Mouse (Mus musculus) liver, postnatal 0 days (tissue): ENCODE results near the gene Anxa4. TPM values are rescaled to one million over a fixed set of nuclear protein-coding genes. Genes with fewer than 3 reads are reported as not detected.

Source experiments
- ATAC-seq: fragments of 200-750 bp; cut with Nextera tagmentation; 2 replicates; pipeline ENCODE4 v1.8.0; 2017; ENCODE audit warnings: mild to moderate bottlenecking, moderate library complexity
- DNase-seq: peaks from one replicate; pipeline ENCODE4 v3.0.0-alpha.2; 2016
- H3K27ac ChIP-seq: fragments of 300-500 bp; sonication (generic); 2 replicates; pipeline ENCODE4 v1.5.1; 2014; ENCODE audit warnings: antibody characterized with exemption, moderate library complexity, mild to moderate bottlenecking, low read depth
- H3K27me3 ChIP-seq: fragments of 300-500 bp; sonication (generic); 2 replicates; pipeline ENCODE4 v1.6.1; 2014; ENCODE audit warnings: low read length, control low read depth, mixed read lengths; ENCODE audit not compliant: insufficient read depth
- H3K36me3 ChIP-seq: fragments of 300-500 bp; sonication (generic); replicated peaks from 2 replicates; pipeline ENCODE4 v1.6.1; 2014; ENCODE audit warnings: mild to moderate bottlenecking, control low read depth, low read length, moderate library complexity, mixed read lengths; ENCODE audit not compliant: insufficient read depth
- H3K4me1 ChIP-seq: fragments of 300-500 bp; sonication (generic); 2 replicates; pipeline ENCODE4 v1.6.1; 2014; ENCODE audit warnings: antibody characterized with exemption, mild to moderate bottlenecking, control low read depth; ENCODE audit not compliant: insufficient read depth
- H3K4me2 ChIP-seq: fragments of 300-500 bp; sonication (generic); 2 replicates; pipeline ENCODE4 v1.6.1; 2014; ENCODE audit warnings: low read depth, mild to moderate bottlenecking, low read length, moderate library complexity, mixed read lengths
- H3K4me3 ChIP-seq: fragments of 300-500 bp; sonication (generic); 2 replicates; pipeline ENCODE4 v1.5.1; 2014; ENCODE audit warnings: low read depth, low read length
- H3K9ac ChIP-seq: fragments of 300-500 bp; sonication (generic); replicated peaks from 2 replicates; pipeline ENCODE4 v1.6.1; 2014; ENCODE audit warnings: mild to moderate bottlenecking, moderate library complexity
- H3K9me3 ChIP-seq: fragments of 300-500 bp; sonication (generic); 2 replicates; pipeline ENCODE4 v1.6.1; 2016; ENCODE audit warnings: mild to moderate bottlenecking, control low read depth, low read length, mixed read lengths
- CTCF ChIP-seq: sonication (generic); IDR thresholded peaks from 2 replicates; pipeline ENCODE4 v1.5.1; 2016; ENCODE audit warnings: antibody characterized with exemption, low read depth
- EP300 ChIP-seq: IDR thresholded peaks from 2 replicates; pipeline ENCODE4 v1.6.1; 2016; ENCODE audit warnings: antibody characterized with exemption, low read depth, mild to moderate bottlenecking
- WGBS: fragments of 180-500 bp; shearing (Covaris S2); extraction: QIAGEN DNeasy Blood & Tissue Kit; methylation state at CpG from one replicate; pipeline ENCODE4 v1.1.7; 2014; ENCODE audit not compliant: insufficient replicate concordance; 5-methylcytosine and 5-hydroxymethylcytosine counted together
- polyA plus RNA-seq: library from polyadenylated mRNA; unstranded; fragments of >200 nt; fragmentation: Nextera tagmentation; extraction: Ambion mirVana; gene quantifications from 2 replicates; pipeline ENCODE4 v1.2.1, GENCODE M21; 2015

The Anxa4 gene
- polyA plus RNA-seq, 1 experiment from 2014 or later = 32.7 TPM

GRCm38 (mm10) chr6:86772631-86773030, 20.8 kb downstream of the Anxa4 start:
- Histone ChIP-seq H3K36me3 (no peaks in the 10 kb centered on the region), H3K9ac (no peak overlapping the region), H3K4me2 (no peak overlapping the region), H3K4me3 (no peak overlapping the region), H3K27ac (no peak overlapping the region), H3K4me1 (peaks cover 10% of the 10 kb centered on the region; the same call in 1 of the 2 replicates), H3K27me3 (no peaks in the 10 kb centered on the region), H3K9me3 (no peaks in the 10 kb centered on the region)
- ATAC-seq (no peak), DNase-seq (no peak)
- no peak for TF ChIP-seq EP300
- TF ChIP-seq CTCF = no peak
- 64% methylated on average over 7 of the region's 7 CpGs for WGBS

GRCm38 (mm10) chr6:86768938-86769337, 24.4 kb downstream of the Anxa4 start:
- no peak overlapping the region for H3K9ac ChIP-seq
- H3K27me3 ChIP-seq = no peaks in the 10 kb centered on the region
- no peak overlapping the region for H3K4me2 ChIP-seq
- H3K9me3 ChIP-seq = no peaks in the 10 kb centered on the region
- DNase-seq = no peak
- 68% methylated on average over 4 of the region's 4 CpGs for WGBS
- H3K4me1 ChIP-seq = peaks cover 10% of the 10 kb centered on the region; the same call in 1 of the 2 replicates
- no peaks in the 10 kb centered on the region for H3K36me3 ChIP-seq
- H3K27ac ChIP-seq = no peak overlapping the region
- no peak for ATAC-seq
- TF ChIP-seq CTCF (no peak), EP300 (no peak)
- H3K4me3 ChIP-seq = no peak overlapping the region

GRCm38 (mm10) chr6:86768186-86768776, 25.1 kb downstream of the Anxa4 start:
- peaks cover 10% of the 10 kb centered on the region; the same call in 1 of the 2 replicates for H3K4me1 ChIP-seq
- no peak overlapping the region for H3K9ac ChIP-seq
- TF ChIP-seq CTCF (no peak), EP300 (no peak)
- no peak overlapping the region for H3K27ac ChIP-seq
- no peaks in the 10 kb centered on the region for H3K9me3 ChIP-seq
- no peak for DNase-seq
- H3K4me2 ChIP-seq = no peak overlapping the region
- no peak overlapping the region for H3K4me3 ChIP-seq
- no peak for ATAC-seq
- H3K36me3 ChIP-seq = no peaks in the 10 kb centered on the region
- 71% methylated on average over 4 of the region's 4 CpGs for WGBS
- H3K27me3 ChIP-seq = no peaks in the 10 kb centered on the region

- H3K27ac ChIP-seq = no peak overlapping the region
- no peaks in the 10 kb centered on the region for H3K27me3 ChIP-seq
- H3K4me3 ChIP-seq = no peak overlapping the region
- H3K9me3 ChIP-seq = no peaks in the 10 kb centered on the region
- no peak overlapping the region for H3K9ac ChIP-seq
- H3K4me1 ChIP-seq = peaks cover 10% of the 10 kb centered on the region; the same call in 1 of the 2 replicates
- TF ChIP-seq CTCF (no peak), EP300 (no peak)
- H3K4me2 ChIP-seq = no peak overlapping the region
- no peaks in the 10 kb centered on the region for H3K36me3 ChIP-seq
- DNase-seq = no peak
- WGBS = 56% methylated on average over 3 of the region's 3 CpGs
- no peak for ATAC-seq
Measured at GRCm38 (mm10) chr6:86767465-86767864, 25.9 kb downstream of the Anxa4 start.

- Histone ChIP-seq H3K4me1 (peaks cover 10% of the 10 kb centered on the region; the same call in 1 of the 2 replicates), H3K4me2 (peak overlapping the region; percentile 48), H3K9ac (no peak overlapping the region), H3K27me3 (no peaks in the 10 kb centered on the region), H3K27ac (peak overlapping the region; percentile 69), H3K9me3 (no peaks in the 10 kb centered on the region), H3K36me3 (peaks cover 3% of the 10 kb centered on the region; the same call in 1 of the 2 replicates), H3K4me3 (no peak overlapping the region)
- peak; percentile 89 for ATAC-seq
- no peak for TF ChIP-seq EP300
- no peak for TF ChIP-seq CTCF
- DNase-seq = peak; percentile 24
- WGBS = 25% methylated on average over 6 of the region's 6 CpGs
Measured at GRCm38 (mm10) chr6:86765637-86766059, 27.7 kb downstream of the Anxa4 start.

- Histone ChIP-seq H3K9me3 (no peaks in the 10 kb centered on the region), H3K4me3 (no peak overlapping the region), H3K27ac (no peak overlapping the region), H3K9ac (no peak overlapping the region), H3K4me1 (no peaks in the 10 kb centered on the region), H3K27me3 (no peaks in the 10 kb centered on the region), H3K4me2 (no peak overlapping the region), H3K36me3 (peaks cover 29% of the 10 kb centered on the region)
- TF ChIP-seq EP300 (no peak), CTCF (peak; percentile 27)
- WGBS = 83% methylated on average over 10 of the region's 10 CpGs
- ATAC-seq (no peak), DNase-seq (no peak)
Measured at GRCm38 (mm10) chr6:86754105-86754863, 39.1 kb downstream of the Anxa4 start.
